Mouse (Mus musculus) heart, postnatal 0 days (tissue): ENCODE results near the gene Aqp5.

Source experiments
- CTCF ChIP-seq: IDR thresholded peaks from 2 replicates; pipeline ENCODE4 v1.5.1; 2016; ENCODE audit warnings: antibody characterized with exemption, control low read depth, low read depth
- EP300 ChIP-seq: IDR thresholded peaks from 2 replicates; pipeline ENCODE4 v1.6.1; 2016; ENCODE audit warnings: antibody characterized with exemption, low read depth

DNA sequence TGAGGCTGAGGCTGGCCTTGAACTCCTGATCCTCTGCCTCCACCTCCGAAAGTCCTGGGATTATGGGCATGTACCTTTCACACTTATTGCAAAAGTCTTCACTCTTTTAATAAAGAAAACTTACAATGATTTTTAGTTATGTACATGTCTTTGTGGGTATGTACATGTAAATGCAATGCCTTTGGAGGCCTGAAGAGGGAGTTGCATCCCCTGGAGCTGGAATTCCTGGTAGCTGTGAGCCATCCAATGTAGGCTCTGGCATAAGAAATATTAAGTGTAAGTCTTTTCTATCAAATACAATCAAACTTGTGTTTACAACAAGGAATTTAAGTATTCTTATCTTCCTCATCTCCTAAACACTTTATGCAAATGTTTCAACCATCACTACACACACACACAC, 31.6 kb upstream of the Aqp5 start:
- TF ChIP-seq CTCF (no peak), EP300 (no peak)
